Mouse (Mus musculus): Measurements from ENCODE around the gene Mtx2.

Mtx2 gene

GRCm38 (mm10) chr2:74925968-74926814, 100.6 kb downstream of the Mtx2 start:
- DNase-seq = no peak

Measured in cerebellum, adult 9-10 months (tissue).